Mouse (Mus musculus) ES-E14 (cell line): Measurements from ENCODE around the gene Ap3b1.

Experiments used
- CHD2 ChIP-seq: IDR thresholded peaks from 2 replicates; pipeline ENCODE4 v1.6.1; 2014; ENCODE audit warnings: mild to moderate bottlenecking, low read depth, low read length, inconsistent platforms
- MAFK ChIP-seq: IDR thresholded peaks from 2 replicates; pipeline ENCODE4 v1.6.1; 2014; ENCODE audit warnings: mild to moderate bottlenecking, low read depth, low read length, inconsistent platforms; ENCODE audit not compliant: insufficient read depth
- ZC3H11A ChIP-seq: IDR thresholded peaks from 2 replicates; pipeline ENCODE4 v1.6.1; 2012; ENCODE audit warnings: low read depth, mild to moderate bottlenecking, inconsistent platforms, low read length, borderline replicate concordance
- ZNF384 ChIP-seq: IDR thresholded peaks from 2 replicates; pipeline ENCODE4 v1.6.1; 2012; ENCODE audit warnings: low read depth, low read length, inconsistent platforms

GRCm38 (mm10) chr13:94537336-94537735, 178.6 kb downstream of the Ap3b1 start:
- TF ChIP-seq CHD2 (no peak), ZC3H11A (no peak), MAFK (no peak), ZNF384 (no peak)
